Mouse (Mus musculus): ENCODE results near the gene Syt12. TPM values are rescaled to one million over a fixed set of nuclear protein-coding genes. Genes with fewer than 3 reads are reported as not detected.

The Syt12 gene
- total RNA-seq (2023): under 1 TPM in 1 of 2 experiments, not detected in 1; 0.09 TPM

GRCm38 (mm10) chr19:4477345-4478189 lies at the start of gene Syt12:
TSS of gene Syt12 (minus strand) at chr19:4477447.

GRCm38 (mm10) chr19:4509986-4510963 lies 33.0 kb upstream of the Syt12 start, which contains the start of gene Pcx:
TSS of gene Pcx (plus strand) at chr19:4510472.

DNA sequence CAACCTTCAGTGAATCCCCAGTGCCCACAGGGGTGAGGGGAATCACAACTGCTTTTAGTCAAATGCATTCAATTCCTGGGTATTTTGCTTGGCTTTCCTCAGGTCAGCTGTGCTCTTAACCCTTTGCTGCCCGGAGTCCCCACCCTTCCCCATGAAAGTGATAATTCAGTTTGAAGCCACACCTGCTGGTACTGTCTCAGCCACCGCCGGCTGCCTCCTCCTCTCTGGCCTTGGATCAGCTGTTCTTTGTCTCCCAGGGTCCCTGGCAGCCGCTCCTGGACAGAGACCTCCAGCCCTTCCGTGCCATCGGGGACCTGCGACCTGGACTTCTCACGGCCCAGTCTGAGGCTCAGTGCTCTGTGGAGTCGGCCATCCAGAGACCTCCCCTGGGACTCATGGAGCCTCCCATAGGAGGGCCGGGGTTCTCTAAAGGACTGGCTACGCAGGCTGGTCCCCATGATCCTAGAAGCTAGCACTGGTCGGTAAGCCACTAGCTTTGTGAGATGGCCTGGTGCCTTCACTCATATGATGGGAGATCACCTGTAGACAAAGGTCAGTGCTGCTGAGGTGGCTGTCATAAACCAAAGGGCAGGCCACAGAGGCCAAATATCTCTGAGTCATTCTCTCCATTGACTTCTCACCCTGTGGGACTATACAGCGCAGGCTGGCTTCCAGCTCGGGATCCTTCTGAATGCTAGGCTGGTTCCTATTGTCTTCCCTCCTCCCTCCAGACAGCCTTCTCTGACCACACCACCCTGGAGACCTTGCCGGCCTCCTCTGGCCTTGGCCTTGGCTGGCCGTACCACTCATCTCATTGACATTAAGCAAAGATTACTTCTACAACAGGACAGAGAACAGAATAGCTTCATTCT lies 21.1 kb upstream of the Syt12 start, which contains the start of gene 2010003K11Rik:
Gene 2010003K11Rik (minus strand): TSS at position 522 of the 872 bp plus-strand sequence.

DNA sequence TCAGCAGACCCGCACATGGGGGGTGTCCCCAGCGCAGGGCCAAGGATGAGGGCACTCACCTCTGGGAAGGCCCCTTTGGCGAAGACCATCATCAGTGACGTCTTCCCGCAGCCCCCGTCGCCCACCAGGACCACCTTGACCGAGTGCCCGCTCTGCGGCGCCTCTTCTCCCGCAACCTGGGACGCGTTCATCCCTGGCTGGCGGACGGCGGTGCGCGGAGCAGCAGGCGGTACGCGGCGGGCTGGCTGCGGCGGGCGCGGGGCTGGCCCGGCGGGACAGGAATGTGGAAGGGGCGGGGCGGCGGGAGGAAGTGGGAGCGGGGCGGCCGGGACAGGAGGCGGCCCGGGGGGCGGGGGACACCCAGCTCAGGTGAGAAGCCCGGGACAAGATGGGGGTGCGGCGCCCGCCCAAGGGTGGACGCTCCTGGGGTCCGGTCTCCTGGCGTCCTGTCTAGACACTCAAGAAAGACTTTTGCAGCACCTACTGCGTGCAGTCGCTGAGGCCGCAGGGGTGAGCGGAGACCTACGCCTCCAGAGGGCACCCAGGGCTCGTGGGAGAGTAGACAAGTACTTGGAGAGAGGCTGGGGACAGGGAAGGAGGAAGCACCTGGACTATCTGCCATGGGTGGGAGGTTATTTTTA lies 38.0 kb downstream of the Syt12 start, which contains the start of gene Rhod:
Gene Rhod (minus strand): TSS at position 272 of the 641 bp plus-strand sequence.

GRCm38 (mm10) chr19:4397798-4398629 lies 79.2 kb downstream of the Syt12 start, which contains the start of gene Kdm2a:
TSS of gene Kdm2a (minus strand) at chr19:4398285.

Other genes with a start within 250 kb of the Syt12 start
- 10 to 100 TPM; 53.1 to 57.3 TPM for gene Pold4, start 245.5 kb downstream of the Syt12 start, total RNA-seq (2023)
- 10 to 100 TPM; 28.7 to 35.5 TPM for gene Ssh3, start 208.3 kb downstream of the Syt12 start, total RNA-seq (2023)
- gene Ankrd13d, start 194.3 kb downstream of the Syt12 start, total RNA-seq (2023): 10 to 100 TPM; 33.9 to 37.4 TPM
- 100 to 1,000 TPM; 428 to 445 TPM for gene Grk2, start 171.2 kb downstream of the Syt12 start, total RNA-seq (2023)
- 100 to 1,000 TPM in 1 of 2 experiments, 10 to 100 TPM in 1; 98.8 to 114 TPM for gene Kdm2a, start 79.2 kb downstream of the Syt12 start, total RNA-seq (2023)
- not detected for gene Rhod, start 38.0 kb downstream of the Syt12 start, total RNA-seq (2023)
- not detected for gene 2010003K11Rik, start 21.1 kb upstream of the Syt12 start, total RNA-seq (2023)
- 1 to 10 TPM; 3.2 to 3.6 TPM for gene Pcx, start 33.0 kb upstream of the Syt12 start, total RNA-seq (2023)
- under 1 TPM; 0.49 to 0.88 TPM for gene Lrfn4, start 138.2 kb upstream of the Syt12 start, total RNA-seq (2023)
- gene Rce1, start 148.2 kb upstream of the Syt12 start, total RNA-seq (2023): 10 to 100 TPM; 12.7 to 12.8 TPM
- gene Gm960, start 221.2 kb upstream of the Syt12 start, total RNA-seq (2023): not detected
- not detected for gene Sptbn2, start 233.7 kb upstream of the Syt12 start, total RNA-seq (2023)

Measured in neutrophil, adult 59 days (primary cell).